ENCODE assay signal across 8 mouse cellular contexts in genomic region chr19:43878111-43879092, GRCm38 (mm10).
DNase-seq lines count a peak whose midpoint lies in the region; ATAC-seq lines count a peak whose summit lies in the region.

No protein-coding gene starts in this region.

- H3K4me1 ChIP-seq in kidney, embryonic 16.5 days (ENCODE audit: insufficient read depth, low read length) = peaks cover 31% of the 10 kb centered on the region
- peaks cover 49% of the 10 kb centered on the region for H3K4me1 ChIP-seq in midbrain, embryonic 12.5 days

- no peak for DNase-seq in kidney, postnatal 36 days
- peak; percentile 69 for DNase-seq in embryo, embryonic 10.5 days (ENCODE audit: low spot score)
- peak; percentile 38 to 43 for DNase-seq in heart, postnatal 10 days
- no peak for DNase-seq in right cerebral cortex, postnatal 25 days
- DNase-seq in right cerebral cortex, postnatal 14 days = no peak
- DNase-seq in frontal cortex, postnatal 36 days (ENCODE audit: low spot score in 2 of 2) = no peak

- H3K27me3 ChIP-seq in kidney, embryonic 16.5 days (ENCODE audit: insufficient read depth, low read length) = no peaks in the 10 kb centered on the region
- no peaks in the 10 kb centered on the region for H3K27me3 ChIP-seq in midbrain, embryonic 12.5 days

- intact Hi-C loops in heart, postnatal 10 days (cut with DNase I) = loop anchor here (2.0 kb wide), 1 partner anchor 62 kb away; the partner anchor contains the start of gene Dnmbp

- ATAC-seq in kidney, embryonic 16.5 days (ENCODE audit: low FRiP score, low TSS enrichment) = no peak
- ATAC-seq in midbrain, embryonic 12.5 days (ENCODE audit: low FRiP score, low read depth) = no peak

- H3K9ac ChIP-seq in kidney, embryonic 16.5 days (replicated peaks; ENCODE audit: low read length) = peak overlapping the region; percentile 81
- H3K9ac ChIP-seq in midbrain, embryonic 12.5 days (replicated peaks) = peak overlapping the region; percentile 84

- H3K27ac ChIP-seq in kidney, embryonic 16.5 days (ENCODE audit: low read length) = peak overlapping the region; percentile 95
- peak overlapping the region; percentile 93 for H3K27ac ChIP-seq in midbrain, embryonic 12.5 days (replicated peaks)

- H3K9me3 ChIP-seq in kidney, embryonic 16.5 days (ENCODE audit: low read length) = no peaks in the 10 kb centered on the region; the same call in 1 of the 2 replicates
- 0 out of 2 replicates have a peak, but pooled peaks cover 2% of the 10 kb centered on the region for H3K9me3 ChIP-seq in midbrain, embryonic 12.5 days

- WGBS in kidney, embryonic 16.5 days = 5% methylated on average over 17 of the region's 17 CpGs
- WGBS in midbrain, embryonic 12.5 days = 4% methylated on average over 17 of the region's 17 CpGs

- peaks cover 12% of the 10 kb centered on the region for H3K36me3 ChIP-seq in kidney, embryonic 16.5 days (ENCODE audit: insufficient read depth, low read length)
- peaks cover 13% of the 10 kb centered on the region for H3K36me3 ChIP-seq in midbrain, embryonic 12.5 days

- H3K4me2 ChIP-seq in kidney, embryonic 16.5 days (replicated peaks; ENCODE audit: low read depth, low read length) = peak overlapping the region; percentile 67
- peak overlapping the region; percentile 69 for H3K4me2 ChIP-seq in midbrain, embryonic 12.5 days (replicated peaks)

- peak overlapping the region; percentile 73 for H3K4me3 ChIP-seq in kidney, embryonic 16.5 days (ENCODE audit: low read length)
- H3K4me3 ChIP-seq in midbrain, embryonic 12.5 days = peak overlapping the region; percentile 72

Comparison
In these comparisons a context has a peak if more than half of its experiments do, and no peak if none do; other contexts are left out.
1. DNase-seq: peak in embryo, embryonic 10.5 days (single experiment) and heart, postnatal 10 days (2 of 2); none in kidney, postnatal 36 days (0 of 2), right cerebral cortex, postnatal 25 days (single experiment), right cerebral cortex, postnatal 14 days (single experiment) and frontal cortex, postnatal 36 days (0 of 2).